Mouse (Mus musculus) lung, postnatal 0 days (tissue): ENCODE measurements around the gene Wfdc6a. TPM values are rescaled to one million over a fixed set of nuclear protein-coding genes. Genes with fewer than 3 reads are reported as not detected.
A peak's percentile ranks its signal among the peaks of the same experiment; 100 is the strongest.

Source experiments
- ATAC-seq: fragments of 200-750 bp; cut with Nextera tagmentation; 2 replicates; pipeline ENCODE4 v1.8.0; 2017; ENCODE audit warnings: moderate library complexity
- DNase-seq: peaks from one replicate; pipeline ENCODE4 v3.0.0-alpha.2; 2016; ENCODE audit warnings: low spot score
- H3K27ac ChIP-seq: fragments of 300-500 bp; sonication (generic); 2 replicates; pipeline ENCODE4 v1.5.1; 2014; ENCODE audit warnings: antibody characterized with exemption, mild to moderate bottlenecking, low read length, mixed read lengths
- H3K27me3 ChIP-seq: fragments of 300-500 bp; sonication (generic); replicated peaks from 2 replicates; pipeline ENCODE4 v1.6.1; 2014; ENCODE audit warnings: low read length, mixed read lengths; ENCODE audit not compliant: insufficient read depth
- H3K36me3 ChIP-seq: fragments of 300-500 bp; sonication (generic); 2 replicates; pipeline ENCODE4 v1.6.1; 2014; ENCODE audit warnings: low read length, mixed read lengths; ENCODE audit not compliant: insufficient read depth
- H3K4me1 ChIP-seq: fragments of 300-500 bp; sonication (generic); 2 replicates; pipeline ENCODE4 v1.6.1; 2014; ENCODE audit warnings: antibody characterized with exemption, low read depth, low read length, mixed read lengths; ENCODE audit not compliant: insufficient read depth
- H3K4me2 ChIP-seq: fragments of 300-500 bp; sonication (generic); replicated peaks from 2 replicates; pipeline ENCODE4 v1.6.1; 2014; ENCODE audit warnings: low read depth, mild to moderate bottlenecking, low read length, moderate library complexity, mixed read lengths
- H3K4me3 ChIP-seq: fragments of 300-500 bp; sonication (generic); 2 replicates; pipeline ENCODE4 v1.5.1; 2014; ENCODE audit warnings: low read depth, low read length
- H3K9ac ChIP-seq: fragments of 300-500 bp; sonication (generic); replicated peaks from 2 replicates; pipeline ENCODE4 v1.6.1; 2014; ENCODE audit warnings: low read depth, mild to moderate bottlenecking
- H3K9me3 ChIP-seq: fragments of 300-500 bp; sonication (generic); 2 replicates; pipeline ENCODE4 v1.6.1; 2016; ENCODE audit warnings: low read length, mixed read lengths
- CTCF ChIP-seq: IDR thresholded peaks from 2 replicates; pipeline ENCODE4 v1.5.1; 2016; ENCODE audit warnings: antibody characterized with exemption, mild to moderate bottlenecking
- EP300 ChIP-seq: IDR thresholded peaks from 2 replicates; pipeline ENCODE4 v1.6.1; 2016; ENCODE audit warnings: antibody characterized with exemption, mild to moderate bottlenecking, control low read depth
- WGBS: fragments of 180-500 bp; shearing (Covaris S2); extraction: QIAGEN DNeasy Blood & Tissue Kit; methylation state at CpG from one replicate; pipeline ENCODE4 v1.1.7; 2014; 5-methylcytosine and 5-hydroxymethylcytosine counted together
- polyA plus RNA-seq: library from polyadenylated mRNA; unstranded; fragments of >200 nt; fragmentation: Nextera tagmentation; extraction: Ambion mirVana; gene quantifications from 2 replicates; pipeline ENCODE4 v1.2.1, GENCODE M21; 2015

The Wfdc6a gene
- polyA plus RNA-seq, 1 experiment from 2014 or later: 1.0 TPM

- Histone ChIP-seq H3K4me1 (0 out of 2 replicates have a peak, but pooled peaks cover 3% of the 10 kb centered on the region), H3K27me3 (no peaks in the 10 kb centered on the region), H3K36me3 (no peaks in the 10 kb centered on the region), H3K27ac (peak overlapping the region; percentile 72), H3K9me3 (no peaks in the 10 kb centered on the region), H3K9ac (no peak overlapping the region), H3K4me2 (no peak overlapping the region), H3K4me3 (no peak overlapping the region)
- WGBS: 40% methylated on average over 8 of the region's 8 CpGs
- ATAC-seq (no peak), DNase-seq (peak; percentile 61)
- TF ChIP-seq EP300 (no peak), CTCF (no peak)
Observed at GRCm38 (mm10) chr2:164558426-164558825, 26.8 kb downstream of the Wfdc6a start.

GRCm38 (mm10) chr2:164551502-164551901 lies 33.7 kb downstream of the Wfdc6a start:
- Histone ChIP-seq H3K4me3 (no peak overlapping the region), H3K9me3 (no peaks in the 10 kb centered on the region), H3K27me3 (no peaks in the 10 kb centered on the region), H3K9ac (no peak overlapping the region), H3K4me1 (no peaks in the 10 kb centered on the region), H3K27ac (no peak overlapping the region), H3K4me2 (no peak overlapping the region), H3K36me3 (no peaks in the 10 kb centered on the region)
- no peak for TF ChIP-seq EP300
- TF ChIP-seq CTCF: no peak
- WGBS: 44% methylated on average over 9 of the region's 9 CpGs
- ATAC-seq (no peak; the same call in 1 of the 2 replicates), DNase-seq (peak; percentile 14)

- Histone ChIP-seq H3K9me3 (no peaks in the 10 kb centered on the region), H3K4me3 (no peak overlapping the region), H3K4me2 (no peak overlapping the region), H3K27ac (no peak overlapping the region), H3K4me1 (no peaks in the 10 kb centered on the region), H3K36me3 (no peaks in the 10 kb centered on the region), H3K27me3 (no peaks in the 10 kb centered on the region), H3K9ac (no peak overlapping the region)
- WGBS: 69% methylated on average over 2 of the region's 2 CpGs
- TF ChIP-seq EP300: no peak
- no peak for TF ChIP-seq CTCF
- ATAC-seq (no peak), DNase-seq (no peak)
Observed at GRCm38 (mm10) chr2:164550895-164551269, 34.4 kb downstream of the Wfdc6a start.

GRCm38 (mm10) chr2:164549963-164550894 lies 35.0 kb downstream of the Wfdc6a start:
- Histone ChIP-seq H3K4me3 (no peak overlapping the region), H3K9ac (no peak overlapping the region), H3K9me3 (no peaks in the 10 kb centered on the region), H3K27me3 (no peaks in the 10 kb centered on the region), H3K4me1 (no peaks in the 10 kb centered on the region), H3K4me2 (no peak overlapping the region), H3K27ac (no peak overlapping the region), H3K36me3 (no peaks in the 10 kb centered on the region)
- DNase-seq: no peak
- ATAC-seq: no peak
- WGBS: 30% methylated on average over 10 of the region's 10 CpGs
- TF ChIP-seq EP300 (no peak), CTCF (no peak)

- Histone ChIP-seq H3K27ac (peak overlapping the region; percentile 66), H3K4me3 (no peak overlapping the region), H3K4me1 (no peaks in the 10 kb centered on the region), H3K9ac (no peak overlapping the region), H3K4me2 (no peak overlapping the region), H3K27me3 (no peaks in the 10 kb centered on the region), H3K9me3 (no peaks in the 10 kb centered on the region), H3K36me3 (no peaks in the 10 kb centered on the region)
- peak; percentile 90 for TF ChIP-seq EP300
- no peak for TF ChIP-seq CTCF
- WGBS: 14% methylated on average over 4 of the region's 4 CpGs
- peak; percentile 84 for DNase-seq
- peak; percentile 93 for ATAC-seq
Observed at GRCm38 (mm10) chr2:164549338-164549737, 35.9 kb downstream of the Wfdc6a start.

- 32% methylated on average over 5 of the region's 5 CpGs for WGBS
- Histone ChIP-seq H3K4me1 (no peaks in the 10 kb centered on the region), H3K4me2 (no peak overlapping the region), H3K4me3 (no peak overlapping the region), H3K36me3 (no peaks in the 10 kb centered on the region), H3K27ac (no peak overlapping the region), H3K9ac (no peak overlapping the region), H3K27me3 (no peaks in the 10 kb centered on the region), H3K9me3 (no peaks in the 10 kb centered on the region)
- DNase-seq: peak; percentile 16
- ATAC-seq: no peak
- TF ChIP-seq EP300: no peak
- TF ChIP-seq CTCF: no peak
Observed at GRCm38 (mm10) chr2:164544454-164545097, 40.7 kb downstream of the Wfdc6a start.
